Mouse (Mus musculus): Measurements from ENCODE around the gene Plbd2.
A peak's percentile ranks its signal among the peaks of the same experiment; 100 is the strongest.
"Not testable (repeated sequence)": the region's sequence is repeated elsewhere in the genome, so short reads cannot be mapped to it uniquely, and the experiment has no call there.

Plbd2 gene

GRCm38 (mm10) chr5:120510982-120511642 is 7.7 kb upstream of the Plbd2 start, which contains the start of gene Slc8b1:
TSS of gene Slc8b1 (plus strand) at chr5:120511168.
- DNase-seq (ENCODE audit: low read depth, low spot score) = peak; percentile 96

GRCm38 (mm10) chr5:120507311-120507710 is 3.9 kb upstream of the Plbd2 start:
- no peak for DNase-seq (ENCODE audit: low read depth, low spot score)

- no peak for DNase-seq (ENCODE audit: low read depth, low spot score)
Measured at GRCm38 (mm10) chr5:120506490-120506889, 3.1 kb upstream of the Plbd2 start.

GRCm38 (mm10) chr5:120505781-120506180 is 2.4 kb upstream of the Plbd2 start:
- no peak for DNase-seq (ENCODE audit: low read depth, low spot score)

- DNase-seq (ENCODE audit: low read depth, low spot score) = peak; percentile 96
Measured at GRCm38 (mm10) chr5:120505368-120505767, 1.9 kb upstream of the Plbd2 start.

- DNase-seq (ENCODE audit: low read depth, low spot score) = no peak
Measured at GRCm38 (mm10) chr5:120502675-120503143, 716 bp downstream of the Plbd2 start.

- DNase-seq (ENCODE audit: low read depth, low spot score) = no peak
Measured at GRCm38 (mm10) chr5:120502147-120502621, 1.2 kb downstream of the Plbd2 start.

- not testable (repeated sequence) for DNase-seq (ENCODE audit: low read depth, low spot score)
Measured at GRCm38 (mm10) chr5:120500609-120501008, 2.8 kb downstream of the Plbd2 start.

GRCm38 (mm10) chr5:120499202-120499601 is 4.2 kb downstream of the Plbd2 start:
- no peak for DNase-seq (ENCODE audit: low read depth, low spot score)

- peak; percentile 52 for DNase-seq (ENCODE audit: low read depth, low spot score)
Measured at GRCm38 (mm10) chr5:120497071-120497470, 6.4 kb downstream of the Plbd2 start.

- no peak for DNase-seq (ENCODE audit: low read depth, low spot score)
Measured at GRCm38 (mm10) chr5:120495703-120496226, 7.7 kb downstream of the Plbd2 start.

- DNase-seq (ENCODE audit: low read depth, low spot score) = no peak
Measured at GRCm38 (mm10) chr5:120495064-120495702, 8.2 kb downstream of the Plbd2 start.

GRCm38 (mm10) chr5:120493873-120494395 is 9.5 kb downstream of the Plbd2 start:
- DNase-seq (ENCODE audit: low read depth, low spot score) = no peak

- DNase-seq (ENCODE audit: low read depth, low spot score) = no peak
Measured at GRCm38 (mm10) chr5:120493440-120493839, 10.0 kb downstream of the Plbd2 start.

- DNase-seq (ENCODE audit: low read depth, low spot score) = peak; percentile 96
Measured at GRCm38 (mm10) chr5:120492437-120492836, 11.0 kb downstream of the Plbd2 start.

- DNase-seq (ENCODE audit: low read depth, low spot score) = peak; percentile 43
Measured at GRCm38 (mm10) chr5:120490679-120491192, 12.7 kb downstream of the Plbd2 start.

GRCm38 (mm10) chr5:120487844-120488243 is 15.6 kb downstream of the Plbd2 start:
- no peak for DNase-seq (ENCODE audit: low read depth, low spot score)

- peak; percentile 47 for DNase-seq (ENCODE audit: low read depth, low spot score)
Measured at GRCm38 (mm10) chr5:120483399-120483798, 20.0 kb downstream of the Plbd2 start.

GRCm38 (mm10) chr5:120481205-120481604 is 22.2 kb downstream of the Plbd2 start:
- no peak for DNase-seq (ENCODE audit: low read depth, low spot score)

- peak; percentile 48 for DNase-seq (ENCODE audit: low read depth, low spot score)
Measured at GRCm38 (mm10) chr5:120479538-120479937, 23.9 kb downstream of the Plbd2 start.

GRCm38 (mm10) chr5:120477993-120478392 is 25.4 kb downstream of the Plbd2 start:
- DNase-seq (ENCODE audit: low read depth, low spot score) = no peak

- no peak for DNase-seq (ENCODE audit: low read depth, low spot score)
Measured at GRCm38 (mm10) chr5:120476296-120476695, 27.1 kb downstream of the Plbd2 start, which contains the start of gene Sds. TSS of gene Sds (plus strand) at chr5:120476526.
